Mouse (Mus musculus) gastrocnemius, postnatal 25 days (tissue): ENCODE data around the gene Bsph2. TPM values are rescaled to one million over a fixed set of nuclear protein-coding genes. Genes with fewer than 3 reads are reported as not detected.

ENCODE experiments used
- DNase-seq: peaks from one replicate; pipeline ENCODE4 v3.0.0; 2022
- long read RNA-seq, 2 experiments: library from polyadenylated mRNA; stranded (forward); transcript quantifications; one replicate each; pipeline ENCODE4 v2.0.0; 2021
- total RNA-seq, 2 experiments: library from RNA; stranded (reverse); gene quantifications; 1 replicate in 1 of 2; 2 replicates in 1 of 2; pipeline ENCODE4 v1.2.3; 2021

Gene Bsph2
- not detected for total RNA-seq
- long read RNA-seq, experiment 1, result 0 reads
- long read RNA-seq, experiment 2, result 0 reads

GRCm38 (mm10) chr7:13570967-13571366 lies at the start of gene Bsph2:
TSS of gene Bsph2 (minus strand) at chr7:13571067.
- DNase-seq, result no peak

- no peak for DNase-seq
Observed at GRCm38 (mm10) chr7:13511539-13511938, 59.3 kb downstream of the Bsph2 start.

Other genes with a start within 250 kb of the Bsph2 start
- under 1 TPM in 1 of 2 experiments, not detected in 1; 0.08 TPM for gene Pla2g4c, start 246.4 kb downstream of the Bsph2 start, total RNA-seq
- gene Cabp5, start 172.9 kb downstream of the Bsph2 start, total RNA-seq, result not detected
- gene Bsph1, start 120.2 kb downstream of the Bsph2 start, total RNA-seq, result not detected
- gene Sult2a5, start 52.9 kb upstream of the Bsph2 start, total RNA-seq, result not detected
- not detected for gene Sult2a2, start 162.4 kb upstream of the Bsph2 start, total RNA-seq